Mouse (Mus musculus) cerebellum, adult 11-12 months (tissue): ENCODE data around the gene 5330417C22Rik.
A peak's percentile ranks its signal among the peaks of the same experiment; 100 is the strongest.

Experiments used
- DNase-seq: peaks from one replicate; pipeline ENCODE4 v3.0.0; 2022

Gene 5330417C22Rik

DNA sequence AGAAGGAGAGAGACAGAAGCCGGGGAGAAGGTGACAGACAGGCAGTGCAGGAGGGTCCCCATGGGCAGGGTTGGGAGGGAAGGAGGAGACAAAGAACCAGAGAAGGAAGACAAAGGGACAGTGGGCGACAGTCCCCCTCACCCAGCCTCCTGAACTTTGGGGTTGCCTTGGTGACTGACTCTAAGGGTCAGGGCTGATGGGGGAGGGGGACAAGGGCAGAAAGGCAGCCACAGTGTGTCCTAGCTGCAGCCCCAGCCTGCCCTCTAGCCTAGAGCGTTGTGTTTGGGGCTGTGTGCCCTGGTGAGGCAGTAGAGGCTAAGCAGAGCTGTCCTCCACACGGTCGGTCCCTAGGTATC is 126.0 kb downstream of the 5330417C22Rik start:
- no peak for DNase-seq

DNA sequence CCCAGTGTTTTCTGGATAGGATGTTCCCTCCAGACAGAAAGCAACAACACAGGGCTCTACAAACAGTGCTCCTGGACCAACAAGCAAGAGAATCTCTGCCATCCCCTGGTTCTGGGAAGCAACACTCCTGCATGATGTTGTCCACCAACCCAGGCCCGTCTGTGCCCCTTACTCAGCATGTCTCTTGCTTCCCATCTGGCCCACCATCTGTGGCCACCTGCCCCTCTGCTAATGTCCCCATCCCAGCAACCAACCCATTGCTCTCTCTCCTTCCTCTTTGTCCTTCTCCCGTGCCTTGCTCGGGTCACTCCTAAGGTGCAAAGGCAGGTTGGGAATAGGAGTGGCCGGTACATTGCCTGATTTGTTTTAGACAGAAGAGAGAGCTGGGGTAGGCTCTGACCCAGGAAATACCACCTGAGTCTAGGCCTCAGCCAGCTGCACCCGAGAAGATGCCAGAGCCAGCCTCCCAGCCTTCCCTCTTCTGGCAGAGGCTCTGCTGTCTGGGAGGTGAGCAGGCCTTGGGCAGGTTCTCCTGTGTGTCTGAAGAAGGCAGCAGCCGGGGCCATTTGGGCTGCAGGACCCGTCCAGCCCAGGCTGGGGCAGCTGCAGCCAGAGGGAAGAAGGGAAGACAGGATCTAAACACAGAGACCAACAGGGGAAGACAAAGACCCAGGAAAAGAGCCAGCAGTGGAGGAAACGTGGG is 126.5 kb downstream of the 5330417C22Rik start:
- peak; percentile 58 for DNase-seq

DNA sequence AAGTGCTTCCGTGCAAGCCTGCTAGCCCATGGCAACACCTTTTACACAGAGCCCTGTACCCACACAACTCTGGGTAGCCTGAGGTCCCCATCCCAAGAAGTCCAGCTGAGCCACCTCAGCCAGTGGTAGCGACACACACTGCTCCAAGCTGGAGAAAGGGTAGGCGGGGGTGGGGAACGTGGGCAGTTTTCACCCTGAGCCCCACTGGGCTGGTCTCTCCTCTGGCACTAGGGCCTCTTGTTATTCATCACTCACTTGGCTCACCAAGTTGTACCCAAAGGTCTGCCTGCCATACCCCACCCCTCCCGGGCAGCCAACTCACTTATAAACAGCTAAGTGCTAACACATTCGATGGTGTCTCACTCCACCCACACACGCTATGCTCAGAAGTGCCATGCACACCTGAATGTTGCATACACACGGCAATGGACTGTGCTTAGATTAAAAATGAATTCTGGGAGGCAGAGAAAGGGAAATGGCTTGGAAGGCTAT is 127.8 kb downstream of the 5330417C22Rik start:
- no peak for DNase-seq

DNA sequence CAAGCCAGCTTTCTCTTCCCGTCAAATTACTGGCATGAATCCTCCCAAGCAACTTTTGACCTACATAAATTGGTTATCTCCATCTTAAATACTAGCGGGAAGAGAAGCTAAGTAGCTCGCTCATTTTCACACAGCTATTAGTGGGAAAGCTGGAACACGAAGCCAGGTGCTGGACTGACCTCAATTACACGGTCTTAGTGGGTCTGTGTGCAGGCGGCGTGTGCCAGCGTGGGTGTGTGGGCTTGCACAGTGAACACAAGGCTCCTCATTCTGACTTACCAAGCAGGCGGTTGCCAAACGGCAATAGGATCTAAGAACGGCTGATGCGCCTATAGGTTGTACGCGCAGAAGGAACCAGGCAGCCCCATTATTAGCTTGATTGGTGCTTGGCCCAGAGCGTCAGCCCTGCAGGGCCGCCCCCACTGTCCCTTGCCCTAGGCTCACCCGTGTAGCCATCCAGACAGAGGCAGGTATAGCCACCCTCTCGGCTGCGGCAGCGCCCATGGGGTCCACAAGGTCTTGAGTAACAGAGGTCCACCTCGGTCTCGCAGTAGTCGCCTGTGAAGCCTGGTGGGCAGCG is 129.9 kb downstream of the 5330417C22Rik start:
- no peak for DNase-seq
